Mouse (Mus musculus): Measurements from ENCODE around the gene Kcnj10. TPM values are rescaled to one million over a fixed set of nuclear protein-coding genes. Genes with fewer than 3 reads are reported as not detected.

Gene Kcnj10
- polyA plus RNA-seq, 1 experiment = 58.4 TPM

DNA sequence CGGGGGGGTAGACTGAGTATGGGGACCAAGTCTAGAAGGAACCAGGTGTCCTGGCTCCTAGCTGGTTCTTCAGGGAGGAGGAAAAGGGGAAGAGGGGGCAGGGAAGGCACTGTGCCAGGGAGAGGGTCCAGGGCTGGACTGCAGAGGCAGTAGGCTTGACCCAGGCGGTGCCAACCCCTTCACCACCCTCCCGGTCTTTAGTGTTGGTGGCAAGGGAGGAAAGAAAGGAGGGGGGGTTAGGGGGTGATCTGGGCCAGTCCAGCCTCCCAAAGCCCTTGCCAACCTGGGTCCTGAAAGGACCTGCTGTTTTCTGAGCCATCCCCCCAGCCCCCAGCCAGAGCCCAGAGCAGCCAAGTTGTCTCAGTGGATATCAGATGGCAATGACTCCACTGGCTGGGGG is 1.7 kb downstream of the Kcnj10 start:
- no peak overlapping the region for H3K27ac ChIP-seq (ENCODE audit: insufficient read depth, low read depth, low read length)
- no peak overlapping the region for H3K4me3 ChIP-seq (ENCODE audit: insufficient read depth, low read length)
- TF ChIP-seq POLR2A (IDR thresholded peaks at IDR 0.05; ENCODE audit: borderline replicate concordance, low read depth, low read length) (no peak), CTCF (IDR thresholded peaks at IDR 0.05; ENCODE audit: low read depth, low read length) (no peak)
- peaks cover 19% of the 10 kb centered on the region for H3K4me1 ChIP-seq (ENCODE audit: control insufficient read depth, insufficient read depth, low read length)

DNA sequence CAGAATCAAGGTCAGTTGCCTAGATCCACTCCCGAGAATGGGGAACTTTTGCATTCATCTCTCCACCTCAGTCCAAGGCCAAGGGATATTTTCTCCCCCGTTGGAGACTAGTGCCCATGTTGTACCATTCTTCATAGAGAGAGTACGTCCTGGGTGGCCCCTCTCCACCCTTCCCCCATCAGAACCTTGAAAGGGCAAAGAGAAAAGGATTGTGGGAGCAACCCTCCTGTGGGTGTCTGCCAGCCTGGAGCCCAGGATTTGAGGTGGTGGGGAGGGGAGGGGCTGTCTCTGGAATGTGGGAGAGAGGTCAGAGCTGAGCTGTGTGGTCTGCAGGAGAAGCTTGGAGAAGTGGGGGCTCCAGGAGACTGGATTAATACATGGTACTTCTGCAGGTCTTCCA is 2.9 kb downstream of the Kcnj10 start:
- H3K4me1 ChIP-seq (ENCODE audit: control insufficient read depth, insufficient read depth, low read length) = peaks cover 30% of the 10 kb centered on the region
- no peak overlapping the region for H3K27ac ChIP-seq (ENCODE audit: insufficient read depth, low read depth, low read length)
- no peak overlapping the region for H3K4me3 ChIP-seq (ENCODE audit: insufficient read depth, low read length)
- TF ChIP-seq CTCF (IDR thresholded peaks at IDR 0.05; ENCODE audit: low read depth, low read length) (no peak), POLR2A (IDR thresholded peaks at IDR 0.05; ENCODE audit: borderline replicate concordance, low read depth, low read length) (no peak)

DNA sequence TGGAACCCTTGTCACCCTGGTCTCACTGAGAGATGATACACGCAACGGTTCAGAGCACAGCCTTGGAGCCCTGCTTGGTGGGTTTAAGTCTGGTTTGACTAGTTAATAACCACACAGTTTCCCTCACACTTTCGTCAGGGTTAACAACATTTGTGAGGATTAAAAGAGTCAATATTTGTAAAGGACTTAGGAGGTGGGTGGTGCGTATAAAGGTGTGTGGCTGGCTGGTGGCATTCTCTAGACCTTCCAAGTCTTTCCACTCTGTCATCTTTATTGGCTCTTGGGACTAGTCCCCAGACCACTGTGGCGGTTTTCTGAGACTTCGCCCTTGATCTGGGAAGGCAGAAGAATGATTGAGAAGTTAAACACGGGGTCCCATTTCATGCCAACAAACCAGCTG is 3.8 kb downstream of the Kcnj10 start:
- H3K4me3 ChIP-seq (ENCODE audit: insufficient read depth, low read length) = no peak overlapping the region
- no peak overlapping the region for H3K27ac ChIP-seq (ENCODE audit: insufficient read depth, low read depth, low read length)
- no peak for TF ChIP-seq POLR2A (IDR thresholded peaks at IDR 0.05; ENCODE audit: borderline replicate concordance, low read depth, low read length)
- TF ChIP-seq CTCF (IDR thresholded peaks at IDR 0.05; ENCODE audit: low read depth, low read length) = no peak

DNA sequence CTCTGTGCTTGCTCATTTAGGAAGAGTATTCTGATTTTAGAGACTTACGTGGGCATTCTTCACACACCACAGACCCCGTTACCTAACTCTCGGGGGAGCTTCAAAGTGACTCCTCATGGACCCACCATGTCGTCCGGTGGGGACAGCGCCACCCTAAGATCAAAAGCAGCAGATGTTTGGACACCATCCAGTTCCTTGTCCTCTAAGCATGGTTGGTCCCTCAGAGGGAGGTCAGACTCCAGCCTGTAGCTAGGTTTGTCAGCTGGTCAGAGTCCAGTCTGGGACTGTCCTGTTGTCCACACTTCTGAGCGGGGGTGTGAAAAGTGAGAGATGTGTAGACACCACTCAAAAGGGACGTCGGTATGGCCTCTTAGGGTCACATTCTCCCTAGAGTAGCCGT is 5.7 kb downstream of the Kcnj10 start:
- Histone ChIP-seq H3K4me1 (ENCODE audit: control insufficient read depth, insufficient read depth, low read length) (peaks cover 37% of the 10 kb centered on the region), H3K4me3 (ENCODE audit: insufficient read depth, low read length) (no peak overlapping the region), H3K27ac (ENCODE audit: insufficient read depth, low read depth, low read length) (peak overlapping the region; percentile 94)
- TF ChIP-seq POLR2A (IDR thresholded peaks at IDR 0.05; ENCODE audit: borderline replicate concordance, low read depth, low read length) = no peak

More for the DNA sequence above, 3.8 kb downstream of the Kcnj10 start:
- H3K4me1 ChIP-seq (ENCODE audit: control insufficient read depth, insufficient read depth, low read length) = peaks cover 31% of the 10 kb centered on the region

DNA sequence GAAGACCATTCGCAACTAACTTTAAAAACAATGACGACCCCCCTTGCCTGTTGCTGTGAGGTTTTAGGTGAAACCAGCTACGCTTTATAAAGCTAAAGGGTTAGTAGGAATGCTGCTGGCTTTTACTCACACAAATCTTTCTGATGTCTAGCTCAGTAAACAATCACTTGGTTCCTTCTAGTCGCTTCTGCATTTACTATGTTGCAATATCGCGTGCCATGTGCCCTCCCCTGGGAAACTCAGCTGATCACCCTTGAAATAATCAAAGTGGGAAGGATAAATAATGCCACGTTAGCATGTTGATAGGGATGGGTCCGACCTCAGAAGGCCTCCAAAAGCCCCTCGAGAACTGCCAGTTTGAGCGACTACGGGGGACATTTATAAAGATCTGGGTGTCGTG is 6.4 kb downstream of the Kcnj10 start:
- H3K4me3 ChIP-seq (ENCODE audit: insufficient read depth, low read length) = no peak overlapping the region
- peak overlapping the region; percentile 94 for H3K27ac ChIP-seq (ENCODE audit: insufficient read depth, low read depth, low read length)
- H3K4me1 ChIP-seq (ENCODE audit: control insufficient read depth, insufficient read depth, low read length) = peaks cover 43% of the 10 kb centered on the region
- TF ChIP-seq CTCF (IDR thresholded peaks at IDR 0.05; ENCODE audit: low read depth, low read length) (no peak), POLR2A (IDR thresholded peaks at IDR 0.05; ENCODE audit: borderline replicate concordance, low read depth, low read length) (no peak)

DNA sequence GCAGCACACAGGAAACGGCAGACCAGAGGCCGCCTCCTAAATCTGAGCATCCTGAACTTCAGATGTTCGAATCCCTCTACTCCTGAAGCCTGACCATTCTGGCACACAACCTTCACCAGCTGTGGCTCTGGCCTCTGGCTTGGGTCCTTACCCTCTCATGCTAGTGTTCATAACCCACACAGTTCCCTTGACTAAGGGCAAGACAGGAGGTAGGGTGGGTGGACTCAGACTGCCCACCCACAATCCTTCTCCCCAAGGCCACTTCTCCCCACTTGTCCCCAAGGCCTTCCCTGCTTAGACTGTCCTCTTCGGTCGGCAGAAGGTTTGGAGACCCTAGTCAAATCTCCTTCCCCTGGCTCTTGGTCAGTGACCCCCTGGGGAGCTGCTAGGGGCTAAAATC is 8.5 kb downstream of the Kcnj10 start:
- H3K27ac ChIP-seq (ENCODE audit: insufficient read depth, low read depth, low read length) = no peak overlapping the region
- no peak overlapping the region for H3K4me3 ChIP-seq (ENCODE audit: insufficient read depth, low read length)
- TF ChIP-seq CTCF (IDR thresholded peaks at IDR 0.05; ENCODE audit: low read depth, low read length) (no peak), POLR2A (IDR thresholded peaks at IDR 0.05; ENCODE audit: borderline replicate concordance, low read depth, low read length) (no peak)
- H3K4me1 ChIP-seq (ENCODE audit: control insufficient read depth, insufficient read depth, low read length) = peaks cover 53% of the 10 kb centered on the region

DNA sequence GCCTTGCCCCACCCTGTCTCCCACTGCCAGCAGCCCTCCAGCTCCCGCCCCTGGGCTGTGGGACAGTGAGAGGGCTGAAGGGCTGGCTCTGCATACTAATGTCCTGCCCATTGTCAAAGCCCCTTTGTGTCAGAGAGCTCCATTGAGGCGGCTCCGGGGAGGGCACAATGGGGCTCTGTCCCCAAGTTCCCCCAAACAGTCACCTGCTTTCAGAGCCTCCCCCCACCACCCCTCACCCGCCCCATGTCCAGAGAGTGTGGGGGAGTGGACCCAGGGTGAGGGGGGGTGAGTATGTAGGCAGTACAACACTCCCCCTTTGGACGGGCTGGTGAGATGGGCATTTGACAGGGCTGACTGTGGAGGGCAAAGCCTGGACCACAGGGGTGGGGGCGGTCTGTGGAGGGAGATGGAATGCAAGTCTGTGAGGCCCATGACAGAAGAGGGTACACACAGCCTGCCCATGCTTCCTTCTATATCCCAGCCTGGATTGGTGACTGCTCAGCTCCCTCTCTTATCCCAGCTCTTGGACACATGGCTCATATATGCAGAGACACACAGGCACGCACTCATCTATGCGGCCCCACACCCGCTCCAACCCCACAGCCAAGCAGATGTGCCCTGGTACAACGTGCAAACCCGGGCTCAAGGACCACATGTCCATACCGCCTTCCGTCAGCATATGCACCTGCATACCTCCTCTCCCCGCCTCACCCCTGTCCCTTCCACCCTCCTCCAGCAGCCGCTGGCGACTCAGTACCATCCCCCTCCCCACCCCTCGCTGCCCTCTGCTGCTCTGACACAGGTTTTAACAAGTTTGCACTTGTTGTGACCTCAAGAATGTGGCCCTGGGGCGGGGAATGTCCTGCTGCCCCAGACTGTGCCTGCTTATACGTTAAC is 9.2 kb downstream of the Kcnj10 start:
- Histone ChIP-seq H3K27ac (ENCODE audit: insufficient read depth, low read depth, low read length) (no peak overlapping the region), H3K4me1 (ENCODE audit: control insufficient read depth, insufficient read depth, low read length) (peaks cover 53% of the 10 kb centered on the region), H3K4me3 (ENCODE audit: insufficient read depth, low read length) (no peak overlapping the region)
- TF ChIP-seq CTCF (IDR thresholded peaks at IDR 0.05; ENCODE audit: low read depth, low read length) = no peak
- TF ChIP-seq POLR2A (IDR thresholded peaks at IDR 0.05; ENCODE audit: borderline replicate concordance, low read depth, low read length) = no peak

DNA sequence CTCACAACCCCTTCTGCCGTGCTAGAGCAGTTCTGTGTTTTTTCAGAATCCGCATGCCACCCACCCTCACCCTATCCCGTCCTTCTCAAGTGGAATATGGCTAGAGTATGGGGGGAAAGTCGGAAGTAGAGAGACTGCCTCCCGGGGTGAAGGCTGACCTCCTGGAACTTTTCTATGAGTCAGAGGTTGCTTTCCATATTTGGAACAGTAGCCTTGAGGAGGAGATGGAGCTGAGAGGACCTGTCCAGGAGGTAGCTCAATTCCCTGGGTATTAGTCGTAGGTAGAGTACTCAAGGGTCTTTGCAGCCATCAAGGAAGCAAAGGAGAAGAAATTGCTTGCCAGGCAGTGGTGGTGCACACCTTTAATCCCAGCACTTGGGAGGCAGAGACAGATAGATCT is 11.0 kb downstream of the Kcnj10 start:
- TF ChIP-seq CTCF (IDR thresholded peaks at IDR 0.05; ENCODE audit: low read depth, low read length) (no peak), POLR2A (IDR thresholded peaks at IDR 0.05; ENCODE audit: borderline replicate concordance, low read depth, low read length) (no peak)
- no peak overlapping the region for H3K4me3 ChIP-seq (ENCODE audit: insufficient read depth, low read length)
- peaks cover 40% of the 10 kb centered on the region for H3K4me1 ChIP-seq (ENCODE audit: control insufficient read depth, insufficient read depth, low read length)
- peak overlapping the region; percentile 68 for H3K27ac ChIP-seq (ENCODE audit: insufficient read depth, low read depth, low read length)

DNA sequence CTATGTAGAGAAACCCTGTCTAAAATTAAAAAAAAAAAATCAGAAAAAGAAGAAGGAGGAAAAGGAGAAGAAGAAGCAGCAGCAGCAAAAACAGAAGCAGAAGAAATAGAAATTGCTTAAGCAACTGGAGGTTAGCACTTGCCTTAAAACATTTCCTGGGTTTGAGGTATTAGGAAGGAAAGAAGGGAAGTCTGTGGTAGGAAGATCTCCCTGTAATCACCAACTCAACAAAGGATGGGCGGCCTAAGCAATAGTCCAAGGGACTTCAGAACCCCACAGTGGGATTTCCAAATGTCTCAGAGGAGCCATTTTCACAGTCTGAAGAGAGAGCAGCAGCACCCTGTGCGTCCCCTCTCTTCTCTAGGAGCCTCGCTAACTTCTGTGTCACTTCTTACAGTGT is 11.4 kb downstream of the Kcnj10 start:
- Histone ChIP-seq H3K27ac (ENCODE audit: insufficient read depth, low read depth, low read length) (peak overlapping the region; percentile 68), H3K4me1 (ENCODE audit: control insufficient read depth, insufficient read depth, low read length) (peaks cover 37% of the 10 kb centered on the region), H3K4me3 (ENCODE audit: insufficient read depth, low read length) (no peak overlapping the region)
- no peak for TF ChIP-seq CTCF (IDR thresholded peaks at IDR 0.05; ENCODE audit: low read depth, low read length)
- TF ChIP-seq POLR2A (IDR thresholded peaks at IDR 0.05; ENCODE audit: borderline replicate concordance, low read depth, low read length) = no peak

DNA sequence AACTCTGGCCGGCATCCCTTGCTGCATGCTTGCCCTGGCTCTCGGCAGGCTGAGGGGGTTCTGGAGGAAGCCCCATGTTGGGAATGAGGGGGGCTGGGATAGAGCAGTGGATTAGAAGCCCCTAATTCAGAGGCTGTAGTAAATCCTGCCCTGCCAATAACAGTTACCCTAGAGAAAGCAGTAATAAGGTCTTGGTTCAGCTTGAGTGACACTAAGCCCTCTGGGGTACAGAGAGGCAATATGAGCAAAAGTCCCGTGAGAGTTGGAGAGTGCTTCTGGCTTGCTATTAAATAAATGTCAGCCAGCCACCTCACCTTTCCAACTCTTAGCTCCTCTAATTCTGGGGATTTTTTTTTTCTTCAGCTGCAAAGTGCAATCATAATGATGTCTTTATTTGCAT is 14.3 kb downstream of the Kcnj10 start:
- TF ChIP-seq CTCF (IDR thresholded peaks at IDR 0.05; ENCODE audit: low read depth, low read length) (no peak), POLR2A (IDR thresholded peaks at IDR 0.05; ENCODE audit: borderline replicate concordance, low read depth, low read length) (no peak)
- H3K4me3 ChIP-seq (ENCODE audit: insufficient read depth, low read length) = no peak overlapping the region
- peaks cover 22% of the 10 kb centered on the region for H3K4me1 ChIP-seq (ENCODE audit: control insufficient read depth, insufficient read depth, low read length)
- no peak overlapping the region for H3K27ac ChIP-seq (ENCODE audit: insufficient read depth, low read depth, low read length)

All from bone marrow macrophage, adult 2 months (primary cell).